Mouse (Mus musculus) lung, postnatal 0 days (tissue): ENCODE data around the gene Macc1.

Experiments
- CTCF ChIP-seq: IDR thresholded peaks from 2 replicates; pipeline ENCODE4 v1.5.1; 2016; ENCODE audit warnings: antibody characterized with exemption, mild to moderate bottlenecking
- EP300 ChIP-seq: IDR thresholded peaks from 2 replicates; pipeline ENCODE4 v1.6.1; 2016; ENCODE audit warnings: antibody characterized with exemption, mild to moderate bottlenecking, control low read depth

DNA sequence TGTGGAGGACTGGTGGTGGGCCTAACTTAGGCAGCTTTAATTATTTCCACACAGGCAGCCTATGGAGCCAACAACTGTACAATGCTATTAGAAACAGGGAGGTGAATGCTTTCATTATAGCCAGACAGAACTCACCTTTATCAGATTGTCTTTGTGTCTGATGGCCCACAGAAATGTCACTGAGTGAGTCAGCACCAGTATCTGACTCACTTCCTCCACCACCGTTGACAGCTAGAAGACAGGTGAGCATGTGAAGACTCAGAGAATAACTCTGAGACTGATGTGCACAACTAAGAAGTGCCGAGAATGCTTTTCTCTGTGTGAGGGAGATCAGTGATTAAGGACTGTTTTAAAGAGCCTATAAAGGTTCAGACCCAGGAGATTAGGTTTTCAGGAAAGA, 73.9 kb downstream of the Macc1 start:
- TF ChIP-seq CTCF: no peak
- TF ChIP-seq EP300: no peak
